24 mouse cellular contexts compared by ENCODE assay signal in the genomic region with DNA sequence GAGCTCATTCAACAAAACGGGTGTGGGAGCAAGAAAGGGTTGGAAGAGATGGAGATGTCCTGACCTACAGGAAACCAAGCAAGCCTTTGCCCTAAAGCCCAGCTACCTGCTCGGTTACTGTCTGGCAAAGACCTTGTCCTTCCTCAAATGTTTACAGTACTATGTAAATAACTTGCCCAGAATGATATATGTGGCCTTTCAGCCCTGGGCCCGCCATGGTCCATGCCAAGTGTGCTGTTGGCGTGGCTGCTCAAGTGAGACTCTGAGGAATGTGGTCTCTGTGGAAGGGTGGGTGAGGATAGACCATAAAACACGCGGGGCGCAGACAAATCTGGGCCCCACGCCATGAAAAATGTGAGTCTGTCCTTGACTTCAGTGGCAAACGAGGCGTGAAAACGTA.
"Had no signal": no experiment of that assay in that cellular context is flagged by ENCODE, and none has a peak within 500 bp of the region (broad histone marks: within the 10 kb centered on the region; RNA-seq: fewer than 3 reads in every experiment).

No protein-coding gene starts in this region.

- H3K27me3 ChIP-seq: intestine, embryonic 15.5 days; limb, embryonic 13.5 days had no signal

- H3K4me2 ChIP-seq: heart, embryonic 12.5 days; hindbrain, embryonic 12.5 days; hindbrain, embryonic 14.5 days; intestine, embryonic 15.5 days; limb, embryonic 13.5 days; limb, embryonic 15.5 days had no signal

- H3K9me3 ChIP-seq: heart, embryonic 10.5 days; heart, embryonic 12.5 days; hindbrain, embryonic 10.5 days; hindbrain, embryonic 12.5 days; intestine, embryonic 15.5 days; limb, embryonic 13.5 days; limb, embryonic 15.5 days had no signal

- ATAC-seq: hindbrain, embryonic 16.5 days; inflammation-experienced regulatory T-cells, adult 6 months; intestine, embryonic 15.5 days; intestine, postnatal 0 days had no signal

- H3K4me3 ChIP-seq: gastrocnemius, adult 2 months; heart, embryonic 10.5 days; heart, embryonic 12.5 days; hindbrain, embryonic 10.5 days; hindbrain, embryonic 12.5 days; intestine, embryonic 15.5 days; layer of hippocampus, adult 2 months; left cerebral cortex, adult 2 months; limb, embryonic 13.5 days; limb, embryonic 15.5 days had no signal

- H3K9ac ChIP-seq: heart, embryonic 12.5 days; hindbrain, embryonic 12.5 days; hindbrain, embryonic 14.5 days; intestine, embryonic 15.5 days; limb, embryonic 13.5 days; limb, embryonic 15.5 days had no signal

- DNase-seq: gastrocnemius, adult 2 months; gastrocnemius, postnatal 10 days; gastrocnemius, postnatal 25 days; heart, adult 18-20 months; heart, postnatal 10 days; heart, postnatal 4 days; kidney, adult 18-20 months; kidney, adult 8-10 months; kidney, postnatal 10 days; kidney, postnatal 25 days; left cerebral cortex, postnatal 4 days had no signal

- H3K27ac ChIP-seq: gastrocnemius, adult 2 months; heart, embryonic 10.5 days; hindbrain, embryonic 10.5 days; hindbrain, embryonic 12.5 days; hindbrain, embryonic 14.5 days; intestine, embryonic 15.5 days; layer of hippocampus, adult 2 months; left cerebral cortex, adult 2 months; limb, embryonic 13.5 days; limb, embryonic 15.5 days had no signal

- H3K36me3 ChIP-seq: heart, embryonic 10.5 days; heart, embryonic 12.5 days; hindbrain, embryonic 10.5 days; hindbrain, embryonic 12.5 days; intestine, embryonic 15.5 days; limb, embryonic 13.5 days; limb, embryonic 15.5 days had no signal
